Mouse (Mus musculus) liver, adult 2 months (tissue): ENCODE data around the gene Ern2.

Source experiments
- CTCF ChIP-seq: fragments of 200-500 bp; IDR thresholded peaks from 2 replicates; pipeline ENCODE4 v1.5.1; 2011; ENCODE audit warnings: low read depth, low read length, control low read depth
- POLR2A ChIP-seq: fragments of 200-500 bp; IDR thresholded peaks from 2 replicates; pipeline ENCODE4 v1.6.1; 2011; ENCODE audit warnings: low read length, control low read depth; ENCODE audit not compliant: insufficient read depth; ENCODE audit errors: extremely low read depth

GRCm38 (mm10) chr7:122158488-122158887 is 27.5 kb downstream of the Ern2 start:
- TF ChIP-seq CTCF = no peak
- no peak for TF ChIP-seq POLR2A
